Mouse (Mus musculus) lung, embryonic 16.5 days (tissue): ENCODE measurements around the gene Brpf3. TPM values are rescaled to one million over a fixed set of nuclear protein-coding genes. Genes with fewer than 3 reads are reported as not detected.

Experiments
- ATAC-seq: fragments of 200-750 bp; cut with Nextera tagmentation; 2 replicates; pipeline ENCODE4 v1.8.0; 2017; ENCODE audit warnings: low read depth, mild to moderate bottlenecking, moderate library complexity
- H3K27ac ChIP-seq: fragments of 300-500 bp; sonication (generic); 2 replicates; pipeline ENCODE4 v1.5.1; 2014; ENCODE audit warnings: mild to moderate bottlenecking, control low read depth, low read length
- H3K27me3 ChIP-seq: fragments of 300-500 bp; sonication (generic); 2 replicates; pipeline ENCODE4 v1.6.1; 2014; ENCODE audit warnings: low read depth, low read length, mixed read lengths; ENCODE audit not compliant: control insufficient read depth, insufficient read depth
- H3K36me3 ChIP-seq: fragments of 300-500 bp; sonication (generic); 2 replicates; pipeline ENCODE4 v1.6.1; 2014; ENCODE audit warnings: low read length; ENCODE audit not compliant: control insufficient read depth, insufficient read depth
- H3K4me1 ChIP-seq: fragments of 300-500 bp; sonication (generic); replicated peaks from 2 replicates; pipeline ENCODE4 v1.6.1; 2014; ENCODE audit warnings: low read length, mixed read lengths; ENCODE audit not compliant: control insufficient read depth, insufficient read depth
- H3K4me2 ChIP-seq: fragments of 300-500 bp; sonication (generic); 2 replicates; pipeline ENCODE4 v1.6.1; 2014; ENCODE audit warnings: low read depth, low read length, control low read depth
- H3K4me3 ChIP-seq: fragments of 300-500 bp; sonication (generic); 2 replicates; pipeline ENCODE4 v1.5.1; 2014; ENCODE audit warnings: mild to moderate bottlenecking, low read length, control low read depth
- H3K9ac ChIP-seq: fragments of 300-500 bp; sonication (generic); 2 replicates; pipeline ENCODE4 v1.6.1; 2014; ENCODE audit warnings: low read length, control low read depth
- H3K9me3 ChIP-seq: fragments of 300-500 bp; sonication (generic); 2 replicates; pipeline ENCODE4 v1.6.1; 2016; ENCODE audit warnings: low read length; ENCODE audit not compliant: control insufficient read depth
- WGBS: fragments of 180-500 bp; shearing (Covaris S2); extraction: QIAGEN DNeasy Blood & Tissue Kit; methylation state at CpG from one replicate; pipeline ENCODE4 v1.1.7; 2014; 5-methylcytosine and 5-hydroxymethylcytosine counted together
- polyA plus RNA-seq: library from polyadenylated mRNA; unstranded; fragments of >200 nt; fragmentation: Nextera tagmentation; extraction: Ambion mirVana; gene quantifications from 2 replicates; pipeline ENCODE4 v1.2.1, GENCODE M21; 2015

The Brpf3 gene
- polyA plus RNA-seq, 1 experiment from 2014 or later = 9.5 TPM

- no peak overlapping the region for H3K4me3 ChIP-seq
- H3K27ac ChIP-seq = no peak overlapping the region
- 69% methylated on average over 8 of the region's 8 CpGs for WGBS
- H3K36me3 ChIP-seq = no peaks in the 10 kb centered on the region
- no peak for ATAC-seq
- no peaks in the 10 kb centered on the region for H3K4me1 ChIP-seq
- H3K27me3 ChIP-seq = no peaks in the 10 kb centered on the region
- no peak overlapping the region for H3K9ac ChIP-seq
- peaks cover 4% of the 10 kb centered on the region; the same call in 1 of the 2 replicates for H3K9me3 ChIP-seq
- H3K4me2 ChIP-seq = no peak overlapping the region
Observed at GRCm38 (mm10) chr17:28886266-28886665, 85.4 kb downstream of the Brpf3 start.

Other genes starting within 250 kb of the Brpf3 start
- 0.35 and 1.8 TPM in 2 replicates for gene Clps, start 240.3 kb upstream of the Brpf3 start, polyA plus RNA-seq
- gene Lhfpl5, start 225.4 kb upstream of the Brpf3 start, polyA plus RNA-seq = 0.48 and 0.50 TPM in 2 replicates
- gene Srpk1, start 178.4 kb upstream of the Brpf3 start, polyA plus RNA-seq = 62.2 and 69.2 TPM in 2 replicates
- gene Slc26a8, start 110.9 kb upstream of the Brpf3 start, polyA plus RNA-seq = 0.43 and 0.74 TPM in 2 replicates
- gene Mapk14, start 109.8 kb upstream of the Brpf3 start, polyA plus RNA-seq = 46.1 and 49.8 TPM in 2 replicates
- 2.7 and 3.2 TPM in 2 replicates for gene AC170998.1, start 75.0 kb upstream of the Brpf3 start, polyA plus RNA-seq
- 78.6 and 80.0 TPM in 2 replicates for gene Mapk13, start 31.8 kb upstream of the Brpf3 start, polyA plus RNA-seq
- not detected in 2 replicates for gene Pnpla1, start 57.3 kb downstream of the Brpf3 start, polyA plus RNA-seq
- 0.08 and 0.40 TPM in 2 replicates for gene 4930539E08Rik, start 114.2 kb downstream of the Brpf3 start, polyA plus RNA-seq
- gene Pxt1, start 142.8 kb downstream of the Brpf3 start, polyA plus RNA-seq = 0.15 TPM in 1 of 2 replicates, not detected in the other
- gene Kctd20, start 150.9 kb downstream of the Brpf3 start, polyA plus RNA-seq = 76.4 and 83.2 TPM in 2 replicates
- gene Stk38, start 206.9 kb downstream of the Brpf3 start, polyA plus RNA-seq = 103 and 113 TPM in 2 replicates
- 563 and 593 TPM in 2 replicates for gene Srsf3, start 231.5 kb downstream of the Brpf3 start, polyA plus RNA-seq